Mouse (Mus musculus) midbrain, embryonic 11.5 days (tissue): Measurements from ENCODE around the gene Gm28374. TPM values are rescaled to one million over a fixed set of nuclear protein-coding genes. Genes with fewer than 3 reads are reported as not detected.

ENCODE experiments used
- ATAC-seq: fragments of 200-750 bp; cut with Nextera tagmentation; 2 replicates; pipeline ENCODE4 v1.8.0; 2017; ENCODE audit warnings: moderate TSS enrichment, moderate library complexity; ENCODE audit not compliant: low FRiP score
- DNase-seq: peaks from one replicate; pipeline ENCODE4 v3.0.0; 2015; ENCODE audit warnings: low spot score; ENCODE audit errors: missing footprints
- H3K27ac ChIP-seq: fragments of 300-500 bp; sonication (generic); 2 replicates; pipeline ENCODE4 v1.5.1; 2014; ENCODE audit warnings: low read depth, low read length
- H3K27me3 ChIP-seq: fragments of 300-500 bp; sonication (generic); 2 replicates; pipeline ENCODE4 v1.6.1; 2014; ENCODE audit warnings: mild to moderate bottlenecking, low read length, moderate library complexity, mixed read lengths; ENCODE audit not compliant: control insufficient read depth, insufficient read depth
- H3K36me3 ChIP-seq: fragments of 300-500 bp; sonication (generic); 2 replicates; pipeline ENCODE4 v1.6.1; 2014; ENCODE audit warnings: mild to moderate bottlenecking, low read length, moderate library complexity, mixed read lengths; ENCODE audit not compliant: control insufficient read depth, insufficient read depth
- H3K4me1 ChIP-seq: fragments of 300-500 bp; sonication (generic); 2 replicates; pipeline ENCODE4 v1.6.1; 2014; ENCODE audit warnings: low read length; ENCODE audit not compliant: control insufficient read depth, insufficient read depth
- H3K4me2 ChIP-seq: fragments of 300-500 bp; sonication (generic); 2 replicates; pipeline ENCODE4 v1.6.1; 2014; ENCODE audit warnings: mild to moderate bottlenecking, moderate library complexity
- H3K4me3 ChIP-seq: fragments of 300-500 bp; sonication (generic); 2 replicates; pipeline ENCODE4 v1.5.1; 2014; ENCODE audit warnings: low read depth, low read length
- H3K9ac ChIP-seq: fragments of 300-500 bp; sonication (generic); 2 replicates; pipeline ENCODE4 v1.6.1; 2014; ENCODE audit warnings: low read length
- H3K9me3 ChIP-seq: fragments of 300-500 bp; sonication (generic); 2 replicates; pipeline ENCODE4 v1.6.1; 2016; ENCODE audit warnings: low read length; ENCODE audit not compliant: control insufficient read depth
- WGBS: fragments of 180-500 bp; shearing (Covaris S2); extraction: QIAGEN DNeasy Blood & Tissue Kit; methylation state at CpG from one replicate; pipeline ENCODE4 v1.1.7; 2014; 5-methylcytosine and 5-hydroxymethylcytosine counted together
- polyA plus RNA-seq: library from polyadenylated mRNA; unstranded; fragments of >200 nt; fragmentation: Nextera tagmentation; extraction: Ambion mirVana; gene quantifications from 2 replicates; pipeline ENCODE4 v1.2.1, GENCODE M21; 2014

The Gm28374 gene
- polyA plus RNA-seq, 1 experiment from 2014 or later, result 2.2 TPM

- Histone ChIP-seq H3K4me3 (no peak overlapping the region), H3K27me3 (no peaks in the 10 kb centered on the region), H3K4me1 (peaks cover 37% of the 10 kb centered on the region), H3K27ac (no peak overlapping the region), H3K9me3 (no peaks in the 10 kb centered on the region), H3K4me2 (no peak overlapping the region), H3K36me3 (peaks cover 2% of the 10 kb centered on the region; the same call in 1 of the 2 replicates), H3K9ac (no peak overlapping the region)
- ATAC-seq (no peak), DNase-seq (no peak)
- 92% methylated on average over 6 of the region's 6 CpGs for WGBS
Observed at GRCm38 (mm10) chr19:6063081-6063480, 19.0 kb downstream of the Gm28374 start.

GRCm38 (mm10) chr19:6062418-6062817 is 19.6 kb downstream of the Gm28374 start:
- Histone ChIP-seq H3K27me3 (no peaks in the 10 kb centered on the region), H3K36me3 (peaks cover 2% of the 10 kb centered on the region; the same call in 1 of the 2 replicates), H3K4me3 (peak overlapping the region; percentile 86), H3K27ac (no peak overlapping the region), H3K9me3 (no peaks in the 10 kb centered on the region), H3K9ac (peak overlapping the region; percentile 95), H3K4me2 (peak overlapping the region; percentile 93), H3K4me1 (peaks cover 34% of the 10 kb centered on the region)
- ATAC-seq (no peak), DNase-seq (no peak)
- WGBS, result 73% methylated on average over 5 of the region's 5 CpGs

- H3K9me3 ChIP-seq, result no peaks in the 10 kb centered on the region
- DNase-seq (peak; percentile 94), ATAC-seq (no peak)
- peaks cover 31% of the 10 kb centered on the region for H3K4me1 ChIP-seq
- H3K27me3 ChIP-seq, result no peaks in the 10 kb centered on the region
- peak overlapping the region; percentile 93 for H3K4me2 ChIP-seq
- peak overlapping the region; percentile 95 for H3K9ac ChIP-seq
- peak overlapping the region; percentile 92 for H3K27ac ChIP-seq
- WGBS, result 1% methylated on average over 44 of the region's 44 CpGs
- H3K4me3 ChIP-seq, result peak overlapping the region; percentile 86
- peaks cover 2% of the 10 kb centered on the region; the same call in 1 of the 2 replicates for H3K36me3 ChIP-seq
Observed at GRCm38 (mm10) chr19:6061641-6062302, 20.3 kb downstream of the Gm28374 start.

GRCm38 (mm10) chr19:6061021-6061533 is 21.0 kb downstream of the Gm28374 start, which contains the start of gene Znhit2:
Gene Znhit2, plus strand, starts transcription at chr19:6061192.
- no peaks in the 10 kb centered on the region for H3K9me3 ChIP-seq
- H3K36me3 ChIP-seq, result peaks cover 2% of the 10 kb centered on the region; the same call in 1 of the 2 replicates
- peak within 1 kb of the TSS; percentile 92 for H3K27ac ChIP-seq
- DNase-seq (peak; percentile 98), ATAC-seq (peak; percentile 67)
- peak within 1 kb of the TSS; percentile 86 for H3K4me3 ChIP-seq
- H3K9ac ChIP-seq, result peak within 1 kb of the TSS; percentile 95
- peak within 1 kb of the TSS; percentile 93 for H3K4me2 ChIP-seq
- H3K27me3 ChIP-seq, result no peaks in the 10 kb centered on the region
- under 1% methylated on average over 58 of the region's 58 CpGs for whole genome bisulfite sequencing
- peaks cover 30% of the 10 kb centered on the region for H3K4me1 ChIP-seq

- Histone ChIP-seq H3K36me3 (peaks cover 7% of the 10 kb centered on the region), H3K9ac (no peak overlapping the region), H3K27ac (no peak overlapping the region)
Observed at GRCm38 (mm10) chr19:6058966-6059365, 23.1 kb downstream of the Gm28374 start.

GRCm38 (mm10) chr19:6058513-6058912 is 23.5 kb downstream of the Gm28374 start:
- no peaks in the 10 kb centered on the region for H3K27me3 ChIP-seq
- no peaks in the 10 kb centered on the region for H3K9me3 ChIP-seq
- 43% methylated on average over 5 of the region's 5 CpGs for WGBS
- ATAC-seq (no peak), DNase-seq (no peak)
- no peak overlapping the region; the same call in 1 of the 2 replicates for H3K27ac ChIP-seq
- H3K9ac ChIP-seq, result peak overlapping the region; percentile 94
- H3K4me3 ChIP-seq, result peak overlapping the region; percentile 84
- peaks cover 29% of the 10 kb centered on the region for H3K4me1 ChIP-seq
- H3K36me3 ChIP-seq, result peaks cover 9% of the 10 kb centered on the region
- H3K4me2 ChIP-seq, result peak overlapping the region; percentile 69

More at GRCm38 (mm10) chr19:6058966-6059365, 23.1 kb downstream of the Gm28374 start:
- ATAC-seq (no peak), DNase-seq (no peak)
- Histone ChIP-seq H3K27me3 (no peaks in the 10 kb centered on the region), H3K9me3 (no peaks in the 10 kb centered on the region), H3K4me1 (peaks cover 29% of the 10 kb centered on the region), H3K4me3 (peak overlapping the region; percentile 84; the same call in 1 of the 2 replicates), H3K4me2 (peak overlapping the region; percentile 69)
- WGBS, result 85% methylated on average over 5 of the region's 5 CpGs

GRCm38 (mm10) chr19:6057313-6058096 is 24.6 kb downstream of the Gm28374 start, which contains the start of the genes Mrpl49 and Fau:
Gene Mrpl49, minus strand, starts transcription at chr19:6057785.
Gene Fau, plus strand, starts transcription at chr19:6057844.
- Histone ChIP-seq H3K4me1 (peaks cover 26% of the 10 kb centered on the region), H3K9me3 (no peaks in the 10 kb centered on the region), H3K36me3 (peaks cover 16% of the 10 kb centered on the region), H3K27me3 (no peaks in the 10 kb centered on the region), H3K4me3 (peak within 1 kb of the TSS; percentile 84), H3K9ac (peak within 1 kb of the TSS; percentile 94), H3K4me2 (peak within 1 kb of the TSS; percentile 69), H3K27ac (peak within 1 kb of the TSS; percentile 54; the same call in 1 of the 2 replicates)
- WGBS, result under 1% methylated on average over 63 of the region's 63 CpGs
- peak; percentile 100 for DNase-seq
- peak; percentile 86 for ATAC-seq

GRCm38 (mm10) chr19:6056696-6057095 is 25.4 kb downstream of the Gm28374 start:
- Histone ChIP-seq H3K9me3 (no peaks in the 10 kb centered on the region), H3K4me2 (peak overlapping the region; percentile 69)

More at GRCm38 (mm10) chr19:6056696-6057095, 25.4 kb downstream of the Gm28374 start:
- no peak for ATAC-seq
- H3K4me1 ChIP-seq, result peaks cover 18% of the 10 kb centered on the region
- H3K4me3 ChIP-seq, result peak overlapping the region; percentile 84
- H3K9ac ChIP-seq, result peak overlapping the region; percentile 94
- peaks cover 22% of the 10 kb centered on the region for H3K36me3 ChIP-seq
- WGBS, result 61% methylated on average over 4 of the region's 4 CpGs
- H3K27me3 ChIP-seq, result no peaks in the 10 kb centered on the region
- DNase-seq, result no peak
- H3K27ac ChIP-seq, result no peak overlapping the region
